Mouse (Mus musculus) stomach, embryonic 14.5 days (tissue): Measurements from ENCODE around the gene Serpinb2. TPM values are rescaled to one million over a fixed set of nuclear protein-coding genes. Genes with fewer than 3 reads are reported as not detected.

Source experiments
- ATAC-seq: fragments of 200-750 bp; cut with Nextera tagmentation; 2 replicates; pipeline ENCODE4 v1.8.0; 2017; ENCODE audit warnings: low read depth, moderate TSS enrichment; ENCODE audit not compliant: insufficient number of reproducible peaks, insufficient read depth, low FRiP score
- H3K27ac ChIP-seq: fragments of 300-500 bp; sonication (generic); 2 replicates; pipeline ENCODE4 v1.5.1; 2014; ENCODE audit warnings: mild to moderate bottlenecking, low read length, moderate library complexity, mixed read lengths
- H3K27me3 ChIP-seq: fragments of 300-500 bp; sonication (generic); 2 replicates; pipeline ENCODE4 v1.6.1; 2014; ENCODE audit warnings: low read length, control low read depth, mixed read lengths; ENCODE audit not compliant: control insufficient read depth, insufficient read depth
- H3K36me3 ChIP-seq: fragments of 300-500 bp; sonication (generic); 2 replicates; pipeline ENCODE4 v1.6.1; 2014; ENCODE audit warnings: mild to moderate bottlenecking, control low read depth, low read length, moderate library complexity, mixed read lengths; ENCODE audit not compliant: control insufficient read depth, insufficient read depth
- H3K4me1 ChIP-seq: fragments of 300-500 bp; sonication (generic); 2 replicates; pipeline ENCODE4 v1.6.1; 2014; ENCODE audit warnings: low read length, control low read depth, mixed read lengths; ENCODE audit not compliant: control insufficient read depth, insufficient read depth
- H3K4me2 ChIP-seq: fragments of 300-500 bp; sonication (generic); replicated peaks from 2 replicates; pipeline ENCODE4 v1.6.1; 2014; ENCODE audit warnings: low read depth, low read length, control low read depth
- H3K4me3 ChIP-seq: fragments of 300-500 bp; sonication (generic); 2 replicates; pipeline ENCODE4 v1.5.1; 2014; ENCODE audit warnings: low read depth, low read length, control low read depth
- H3K9ac ChIP-seq: fragments of 300-500 bp; sonication (generic); replicated peaks from 2 replicates; pipeline ENCODE4 v1.6.1; 2014; ENCODE audit warnings: low read depth, mild to moderate bottlenecking, control low read depth, low read length, moderate library complexity, mixed read lengths
- H3K9me3 ChIP-seq: fragments of 300-500 bp; sonication (generic); 2 replicates; pipeline ENCODE4 v1.6.1; 2016; ENCODE audit warnings: low read depth, low read length, control low read depth; ENCODE audit not compliant: control insufficient read depth
- WGBS: fragments of 180-500 bp; shearing (Covaris S2); extraction: QIAGEN DNeasy Blood & Tissue Kit; methylation state at CpG from one replicate; pipeline ENCODE4 v1.1.7; 2014; 5-methylcytosine and 5-hydroxymethylcytosine counted together
- polyA plus RNA-seq: library from polyadenylated mRNA; unstranded; fragments of >200 nt; fragmentation: Nextera tagmentation; extraction: Ambion mirVana; gene quantifications from 2 replicates; pipeline ENCODE4 v1.2.1, GENCODE M21; 2014

Serpinb2 gene
- 0.29 TPM in 1 of 2 replicates, not detected in the other for polyA plus RNA-seq

DNA sequence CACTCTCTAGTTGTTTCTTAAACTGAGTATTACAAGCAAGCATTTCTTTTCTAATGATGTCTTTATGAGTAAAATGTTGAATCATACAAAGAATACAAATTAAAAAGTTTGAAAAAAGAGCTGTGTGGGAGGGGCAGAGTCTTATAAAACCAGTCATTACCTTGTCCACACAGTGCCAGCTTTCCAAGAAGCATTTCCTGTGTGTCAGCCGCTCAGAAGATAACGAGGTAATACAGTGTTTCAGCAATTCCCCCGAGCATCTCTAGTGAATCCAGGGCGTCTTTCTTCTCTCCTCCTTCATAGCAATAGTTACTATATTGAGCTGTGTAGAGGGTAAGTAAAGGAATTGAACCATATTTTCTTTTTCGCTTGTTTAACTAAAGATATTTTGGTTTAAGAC, at the start of gene Serpinb2:
Gene Serpinb2, plus strand, starts transcription at position 172 of the 400 bp plus-strand sequence.
- no peak for ATAC-seq
- Histone ChIP-seq H3K9me3 (no peaks in the 10 kb centered on the region), H3K27ac (no peak within 1 kb of the TSS), H3K36me3 (no peaks in the 10 kb centered on the region), H3K4me1 (no peaks in the 10 kb centered on the region), H3K4me2 (no peak within 1 kb of the TSS), H3K27me3 (no peaks in the 10 kb centered on the region), H3K4me3 (no peak within 1 kb of the TSS), H3K9ac (no peak within 1 kb of the TSS)
- 76% methylated on average over 5 of the region's 5 CpGs for WGBS

DNA sequence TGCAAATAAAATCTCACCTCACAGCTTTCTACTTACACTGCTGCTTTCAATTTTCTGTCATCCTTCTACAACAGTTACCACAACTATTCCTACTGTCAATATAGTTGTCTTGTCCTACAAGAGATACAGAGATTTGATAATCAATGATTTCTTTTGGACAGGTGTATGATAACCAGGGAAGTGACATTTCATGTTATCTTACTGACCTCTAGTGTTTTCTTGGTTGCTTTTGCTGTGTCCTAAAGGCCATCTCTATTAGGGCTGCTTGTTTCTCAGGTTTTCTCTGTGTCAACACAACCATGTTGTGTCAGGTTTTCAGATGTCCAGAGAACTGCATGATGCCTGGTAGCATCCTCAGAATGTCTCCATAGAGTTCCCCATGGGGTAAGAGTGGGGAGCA, 31.3 kb upstream of the Serpinb2 start:
- H3K4me1 ChIP-seq: no peaks in the 10 kb centered on the region
- H3K36me3 ChIP-seq: no peaks in the 10 kb centered on the region
- H3K27me3 ChIP-seq: no peaks in the 10 kb centered on the region
- H3K4me2 ChIP-seq: no peak overlapping the region
- H3K9ac ChIP-seq: no peak overlapping the region
- no peak overlapping the region for H3K4me3 ChIP-seq
- H3K27ac ChIP-seq: no peak overlapping the region
- ATAC-seq: no peak
- no peaks in the 10 kb centered on the region for H3K9me3 ChIP-seq

DNA sequence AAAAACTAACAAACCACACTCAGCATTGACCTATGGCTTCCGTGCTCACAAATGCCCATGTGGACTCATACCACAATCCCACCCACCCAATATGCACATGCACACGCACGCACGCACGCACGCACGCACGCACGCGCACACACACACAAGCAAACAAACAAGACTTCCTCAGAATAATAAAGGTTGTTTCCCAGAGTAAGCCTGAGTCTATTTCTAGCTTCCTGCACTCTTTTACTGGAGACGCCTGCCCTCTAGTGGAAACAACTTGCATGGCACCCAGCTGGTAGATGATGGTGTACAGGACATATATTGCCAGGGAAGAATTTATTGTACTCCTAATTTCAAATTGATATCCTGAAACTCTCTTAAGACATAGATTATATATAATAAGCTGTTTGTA, 29.8 kb upstream of the Serpinb2 start:
- no peak overlapping the region for H3K27ac ChIP-seq
- 17% methylated on average over 11 of the region's 11 CpGs for WGBS
- ATAC-seq: peak; percentile 77; the same call in 1 of the 2 replicates

DNA sequence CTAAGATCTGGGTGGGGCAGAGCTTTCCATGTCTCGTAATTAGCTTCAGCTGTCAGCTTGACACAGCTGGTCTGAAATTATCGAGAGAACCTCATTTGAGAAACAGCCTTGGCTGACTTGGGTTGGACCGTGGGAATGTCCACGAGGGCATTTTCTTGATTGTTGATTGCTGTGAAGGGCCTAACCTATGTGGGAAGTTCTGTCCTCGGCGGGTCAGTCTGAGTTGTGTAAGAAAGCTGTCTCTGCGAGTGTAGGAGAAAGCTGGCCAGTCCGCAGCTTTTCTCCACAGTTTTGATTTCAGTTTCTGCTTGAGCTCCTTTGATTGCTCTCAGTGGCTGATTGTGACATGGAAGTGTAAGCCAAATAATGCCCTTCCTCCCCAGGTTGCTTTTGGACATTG, 21.6 kb upstream of the Serpinb2 start:
- Histone ChIP-seq H3K36me3 (no peaks in the 10 kb centered on the region), H3K27ac (no peak overlapping the region), H3K4me2 (no peak overlapping the region), H3K4me3 (no peak overlapping the region), H3K9me3 (no peaks in the 10 kb centered on the region), H3K4me1 (no peaks in the 10 kb centered on the region), H3K27me3 (no peaks in the 10 kb centered on the region), H3K9ac (no peak overlapping the region)
- WGBS: 73% methylated on average over 8 of the region's 8 CpGs
- no peak for ATAC-seq

More for the DNA sequence above, 29.8 kb upstream of the Serpinb2 start:
- no peaks in the 10 kb centered on the region for H3K9me3 ChIP-seq
- H3K27me3 ChIP-seq: no peaks in the 10 kb centered on the region
- H3K4me1 ChIP-seq: no peaks in the 10 kb centered on the region
- no peak overlapping the region for H3K4me2 ChIP-seq
- no peak overlapping the region for H3K4me3 ChIP-seq
- no peaks in the 10 kb centered on the region for H3K36me3 ChIP-seq
- H3K9ac ChIP-seq: no peak overlapping the region

DNA sequence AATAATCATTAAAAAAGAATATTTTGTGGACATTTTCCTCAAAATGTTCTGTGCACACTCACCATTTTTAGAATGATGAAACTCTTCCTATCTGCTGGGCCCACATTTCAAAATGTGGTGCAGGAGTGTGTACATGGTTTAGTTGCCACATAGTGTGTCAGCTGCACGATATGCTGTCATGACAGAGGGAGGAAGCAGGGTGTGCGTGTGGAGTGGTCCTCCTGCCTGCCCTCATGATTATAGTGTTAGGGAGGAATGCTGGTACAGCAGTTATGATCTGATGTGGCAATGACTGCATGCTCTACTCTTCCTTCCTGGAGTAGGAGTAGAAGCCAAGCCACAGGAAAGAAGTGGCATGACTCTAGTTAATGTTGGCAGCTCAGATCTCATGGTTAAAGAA, 14.4 kb upstream of the Serpinb2 start:
- 79% methylated on average over 2 of the region's 2 CpGs for WGBS
- Histone ChIP-seq H3K9me3 (no peaks in the 10 kb centered on the region), H3K4me2 (no peak overlapping the region), H3K27me3 (no peaks in the 10 kb centered on the region), H3K27ac (no peak overlapping the region), H3K4me3 (no peak overlapping the region), H3K36me3 (no peaks in the 10 kb centered on the region), H3K4me1 (no peaks in the 10 kb centered on the region), H3K9ac (no peak overlapping the region)
- no peak for ATAC-seq

DNA sequence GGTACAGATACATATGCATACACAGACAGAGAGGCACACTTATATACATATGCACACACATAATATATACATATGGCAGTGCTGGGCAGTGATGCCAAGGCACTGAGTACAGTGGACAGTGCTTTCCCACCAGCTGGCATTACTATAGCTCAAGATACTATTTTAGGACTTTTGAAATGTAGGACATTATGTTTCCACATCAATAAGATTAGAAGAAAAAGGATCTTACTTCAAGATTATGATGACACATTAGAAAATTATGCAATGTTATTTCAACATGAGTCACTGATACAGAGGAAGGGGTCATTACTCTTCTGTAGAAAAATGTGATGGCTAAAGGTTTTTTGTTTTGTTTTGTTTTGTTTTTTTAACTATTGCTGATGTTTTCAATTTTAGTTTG, 9.2 kb upstream of the Serpinb2 start:
- ATAC-seq: no peak
- Histone ChIP-seq H3K9ac (no peak overlapping the region), H3K36me3 (no peaks in the 10 kb centered on the region), H3K4me2 (no peak overlapping the region), H3K4me1 (no peaks in the 10 kb centered on the region), H3K27me3 (no peaks in the 10 kb centered on the region), H3K9me3 (no peaks in the 10 kb centered on the region), H3K27ac (no peak overlapping the region), H3K4me3 (no peak overlapping the region)

DNA sequence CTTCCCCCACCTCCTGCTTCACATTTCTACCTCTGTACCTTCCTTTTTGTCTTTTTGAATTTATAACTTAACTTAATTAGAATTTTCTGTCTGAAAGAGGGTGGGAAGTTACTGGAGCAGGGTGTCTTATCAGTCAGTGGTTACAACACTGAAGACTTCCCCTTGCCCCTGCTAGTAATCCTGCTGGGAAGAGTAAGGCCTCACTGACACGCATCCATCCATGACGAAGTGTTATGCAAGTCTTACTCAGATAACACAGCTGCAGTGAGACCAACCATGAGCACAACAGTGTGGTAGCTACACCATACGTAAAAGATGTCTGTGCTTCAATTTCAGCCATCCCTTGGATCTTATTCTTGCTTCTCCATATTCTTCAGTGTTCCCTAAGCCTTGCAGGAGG, 7.9 kb upstream of the Serpinb2 start:
- Histone ChIP-seq H3K4me3 (no peak overlapping the region), H3K27ac (no peak overlapping the region), H3K4me1 (no peaks in the 10 kb centered on the region), H3K27me3 (no peaks in the 10 kb centered on the region), H3K9ac (no peak overlapping the region), H3K36me3 (no peaks in the 10 kb centered on the region), H3K4me2 (no peak overlapping the region), H3K9me3 (no peaks in the 10 kb centered on the region)
- ATAC-seq: no peak
- 75% methylated on average over 3 of the region's 3 CpGs for WGBS

DNA sequence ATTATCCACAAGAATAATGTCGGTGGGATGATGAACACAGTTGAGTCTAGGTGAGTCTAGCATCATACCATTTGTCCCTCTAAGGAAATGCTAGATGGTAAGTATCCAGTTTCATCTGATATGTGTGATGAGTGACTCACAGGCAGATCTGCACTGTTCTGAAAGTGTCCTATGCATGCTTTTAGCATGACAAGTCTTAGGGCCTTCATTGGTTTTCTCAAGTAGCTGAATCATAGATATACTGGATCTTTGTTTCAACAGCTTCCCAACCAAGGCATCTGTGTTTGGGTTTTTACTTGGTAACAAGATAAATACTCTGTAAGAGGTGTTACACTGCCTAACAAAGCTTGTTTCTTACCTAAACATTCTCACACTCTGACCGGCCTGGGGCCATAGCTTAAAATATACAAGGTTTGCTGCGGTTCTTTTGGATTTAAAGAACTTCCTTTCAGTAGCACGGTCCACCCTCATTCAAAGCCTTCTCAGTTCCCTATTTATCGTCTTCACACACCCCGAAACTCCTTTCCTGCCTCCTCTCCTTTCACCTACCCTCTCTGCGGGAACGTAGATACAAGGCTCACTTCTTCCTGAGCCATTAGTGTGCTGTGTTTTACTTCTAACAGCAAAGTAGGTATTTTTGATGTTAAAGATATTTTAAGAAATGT, 5.2 kb upstream of the Serpinb2 start:
- H3K9ac ChIP-seq: no peak overlapping the region
- H3K9me3 ChIP-seq: no peaks in the 10 kb centered on the region
- H3K4me2 ChIP-seq: no peak overlapping the region
- WGBS: 62% methylated on average over 8 of the region's 8 CpGs
- H3K27me3 ChIP-seq: no peaks in the 10 kb centered on the region
- H3K27ac ChIP-seq: no peak overlapping the region
- ATAC-seq: no peak
- no peaks in the 10 kb centered on the region for H3K36me3 ChIP-seq
- no peak overlapping the region for H3K4me3 ChIP-seq
- no peaks in the 10 kb centered on the region for H3K4me1 ChIP-seq
